7 mouse cellular contexts compared by ENCODE assay signal in the genomic region with DNA sequence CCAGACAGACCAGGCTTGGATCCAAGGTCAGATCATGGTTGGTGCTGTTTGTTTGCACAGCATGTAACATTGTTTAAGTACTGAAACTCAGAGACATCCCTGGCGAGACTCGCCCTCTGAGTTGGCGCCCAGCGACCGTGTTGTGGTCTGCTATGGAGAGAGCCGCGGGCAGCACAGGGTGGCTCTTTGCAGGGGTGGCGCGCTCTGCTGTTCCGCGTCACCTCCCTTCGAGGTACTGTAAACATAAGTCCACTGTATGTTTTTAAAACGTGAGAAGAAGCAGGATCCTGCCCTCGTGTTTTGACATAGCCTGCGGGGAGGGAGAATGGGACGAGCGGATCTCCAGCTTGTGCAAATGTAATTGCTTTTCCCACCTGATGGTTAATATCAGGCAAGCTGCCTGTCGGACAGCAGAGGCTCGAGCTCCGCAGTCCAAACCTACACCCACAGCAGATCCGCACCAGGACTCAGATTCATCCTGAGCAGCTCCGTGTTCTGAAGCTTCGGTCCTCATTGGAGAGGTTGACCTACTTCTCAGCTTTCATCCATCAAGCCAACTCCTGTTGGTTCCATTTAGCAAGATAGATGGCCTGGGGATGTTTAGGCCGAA.
DNase-seq lines count a peak whose midpoint lies in the region; ATAC-seq and TF ChIP-seq lines count a peak whose summit lies in the region.

No protein-coding gene starts in this region.

- H3K9me3 ChIP-seq in kidney, postnatal 0 days (replicated peaks; ENCODE audit: low read length) = no peaks in the 10 kb centered on the region
- H3K9me3 ChIP-seq in embryonic facial prominence, embryonic 11.5 days (replicated peaks; ENCODE audit: control insufficient read depth, low read length) = no peaks in the 10 kb centered on the region
- H3K9me3 ChIP-seq in hindbrain, embryonic 15.5 days = no peaks in the 10 kb centered on the region
- H3K9me3 ChIP-seq in midbrain, embryonic 15.5 days = no peaks in the 10 kb centered on the region

- H3K27me3 ChIP-seq in kidney, postnatal 0 days (ENCODE audit: insufficient read depth, low read length) = no peaks in the 10 kb centered on the region
- no peaks in the 10 kb centered on the region for H3K27me3 ChIP-seq in embryonic facial prominence, embryonic 11.5 days (ENCODE audit: control insufficient read depth, insufficient read depth, low read length)
- H3K27me3 ChIP-seq in hindbrain, embryonic 15.5 days = no peaks in the 10 kb centered on the region
- H3K27me3 ChIP-seq in midbrain, embryonic 15.5 days (replicated peaks) = no peaks in the 10 kb centered on the region

- no peak overlapping the region for H3K9ac ChIP-seq in kidney, postnatal 0 days (ENCODE audit: low read depth, low read length)
- H3K9ac ChIP-seq in embryonic facial prominence, embryonic 11.5 days (replicated peaks; ENCODE audit: low read length) = no peak overlapping the region
- H3K9ac ChIP-seq in hindbrain, embryonic 15.5 days = no peak overlapping the region
- no peak overlapping the region for H3K9ac ChIP-seq in midbrain, embryonic 15.5 days

- H3K27ac ChIP-seq in kidney, postnatal 0 days = no peak overlapping the region
- H3K27ac ChIP-seq in embryonic facial prominence, embryonic 11.5 days (replicated peaks; ENCODE audit: low read depth, low read length) = no peak overlapping the region
- no peak overlapping the region for H3K27ac ChIP-seq in hindbrain, embryonic 15.5 days (replicated peaks)
- H3K27ac ChIP-seq in midbrain, embryonic 15.5 days = no peak overlapping the region

- 36% methylated on average over 24 of the region's 24 CpGs for WGBS in kidney, postnatal 0 days
- 43% methylated on average over 24 of the region's 24 CpGs for WGBS in embryonic facial prominence, embryonic 11.5 days
- WGBS in hindbrain, embryonic 15.5 days = 49% methylated on average over 24 of the region's 24 CpGs
- WGBS in midbrain, embryonic 15.5 days = 52% methylated on average over 24 of the region's 24 CpGs

- H3K4me1 ChIP-seq in kidney, postnatal 0 days (replicated peaks; ENCODE audit: insufficient read depth, low read length) = no peaks in the 10 kb centered on the region
- no peaks in the 10 kb centered on the region for H3K4me1 ChIP-seq in embryonic facial prominence, embryonic 11.5 days (ENCODE audit: control insufficient read depth, insufficient read depth, low read length)
- no peaks in the 10 kb centered on the region for H3K4me1 ChIP-seq in hindbrain, embryonic 15.5 days (replicated peaks)
- no peaks in the 10 kb centered on the region for H3K4me1 ChIP-seq in midbrain, embryonic 15.5 days

- no peak for ATAC-seq in kidney, postnatal 0 days (replicated peaks; ENCODE audit: low FRiP score, low read depth)
- ATAC-seq in embryonic facial prominence, embryonic 11.5 days (replicated peaks; ENCODE audit: insufficient number of reproducible peaks, low FRiP score, low TSS enrichment, low read depth) = no peak
- ATAC-seq in hindbrain, embryonic 15.5 days (ENCODE audit: low FRiP score, low read depth) = peak; percentile 54; the same call in 1 of the 2 replicates
- ATAC-seq in midbrain, embryonic 15.5 days (replicated peaks) = no peak; the same call in 1 of the 2 replicates

- no peaks in the 10 kb centered on the region for H3K36me3 ChIP-seq in kidney, postnatal 0 days (ENCODE audit: insufficient read depth, low read length)
- no peaks in the 10 kb centered on the region for H3K36me3 ChIP-seq in embryonic facial prominence, embryonic 11.5 days (replicated peaks; ENCODE audit: control insufficient read depth, insufficient read depth, low read depth, low read length)
- no peaks in the 10 kb centered on the region for H3K36me3 ChIP-seq in hindbrain, embryonic 15.5 days
- H3K36me3 ChIP-seq in midbrain, embryonic 15.5 days (replicated peaks) = no peaks in the 10 kb centered on the region

- 0 out of 2 replicates have a peak overlapping the region, but pooled peaks have one; percentile 7 for H3K4me3 ChIP-seq in kidney, postnatal 0 days (replicated peaks; ENCODE audit: low read depth, low read length)
- no peak overlapping the region for H3K4me3 ChIP-seq in embryonic facial prominence, embryonic 11.5 days (ENCODE audit: low read depth, low read length)
- peak overlapping the region; percentile 21 for H3K4me3 ChIP-seq in hindbrain, embryonic 15.5 days
- H3K4me3 ChIP-seq in midbrain, embryonic 15.5 days = peak overlapping the region; percentile 13; the same call in 1 of the 2 replicates

- no peak for DNase-seq in kidney, postnatal 0 days (ENCODE audit: low spot score)
- no peak for DNase-seq in kidney, postnatal 14 days
- peak; percentile 23 for DNase-seq in embryonic facial prominence, embryonic 11.5 days (ENCODE audit: low spot score)
- no peak for DNase-seq in spleen, postnatal 14 days (ENCODE audit: low spot score in 2 of 2)
- DNase-seq in natural killer cell, adult 2 months (ENCODE audit: low spot score in 2 of 2) = no peak

- peak overlapping the region; percentile 51 for H3K4me2 ChIP-seq in kidney, postnatal 0 days (ENCODE audit: low read length)
- peak overlapping the region; percentile 24 for H3K4me2 ChIP-seq in embryonic facial prominence, embryonic 11.5 days (ENCODE audit: low read depth, low read length)
- H3K4me2 ChIP-seq in hindbrain, embryonic 15.5 days = peak overlapping the region; percentile 47
- H3K4me2 ChIP-seq in midbrain, embryonic 15.5 days = peak overlapping the region; percentile 33

- no peak for TF ChIP-seq CTCF in kidney, postnatal 0 days (IDR thresholded peaks at IDR 0.05; ENCODE audit: low read depth)
